Mouse (Mus musculus): ENCODE measurements at regions not wholly inside any gene's neighbourhood (a gene's known extent, or its start where the extent isn't known, plus 50 kb on each side); places are given as distances from the start of the nearest gene placed in this dataset.

DNA sequence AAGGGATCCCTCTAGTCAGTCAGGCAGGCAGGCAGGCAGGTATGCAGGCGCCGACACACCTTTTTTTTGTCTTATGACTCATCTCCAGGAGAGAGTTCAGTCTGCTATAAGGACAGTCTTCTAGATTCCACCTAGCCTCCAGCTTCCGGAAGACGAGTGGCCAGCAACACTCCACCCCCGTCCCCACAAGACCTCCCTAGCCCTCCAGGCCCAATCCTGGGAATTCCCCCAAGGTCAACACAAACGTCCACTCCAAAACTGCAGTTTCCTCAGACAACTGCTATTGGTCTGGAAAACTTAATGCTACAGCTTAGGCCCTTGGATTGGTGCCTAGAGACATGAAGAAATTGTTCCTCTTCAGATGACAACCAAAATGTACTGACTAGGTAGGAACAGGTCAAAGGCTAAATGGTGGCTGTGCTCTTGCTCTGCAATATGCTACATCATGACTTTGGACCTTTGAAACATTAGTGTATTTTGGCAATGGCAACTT lies 233.3 kb upstream of the Ankrd55 start:
- TF ChIP-seq POLR2A (IDR thresholded peaks at IDR 0.05; ENCODE audit: insufficient read length, low read depth): no peak
- TF ChIP-seq TCF12 (IDR thresholded peaks at IDR 0.05; ENCODE audit: insufficient read depth, poor library complexity, severe bottlenecking): no peak

All from myocyte (in vitro differentiated cells).